Mouse (Mus musculus) megakaryocyte, adult 5-6 weeks (primary cell): ENCODE measurements around the gene Srsf9. TPM values are rescaled to one million over a fixed set of nuclear protein-coding genes. Genes with fewer than 3 reads are reported as not detected.
"Not testable (repeated sequence)": the region's sequence is repeated elsewhere in the genome, so short reads cannot be mapped to it uniquely, and the experiment has no call there.

ENCODE experiments used
- ATAC-seq: 2 replicates; pipeline ENCODE4 v1.8.0; 2016; ENCODE audit warnings: mild to moderate bottlenecking, inconsistent platforms; ENCODE audit not compliant: poor library complexity, severe bottlenecking
- total RNA-seq, 2 experiments: library from RNA; stranded (forward) in 1 of 2; stranded (reverse) in 1 of 2; fragments of 153-499, 151-499 nt in 1 of 2; fragments of 221-1000, 200-1000 nt in 1 of 2; gene quantifications; 2 replicates each; pipeline versions ENCODE4 v1.2.3 to v1.2.4; 2015 to 2017

Srsf9 gene
- total RNA-seq, 2 experiments from 2014 or later, result 98.4 to 126 TPM

DNA sequence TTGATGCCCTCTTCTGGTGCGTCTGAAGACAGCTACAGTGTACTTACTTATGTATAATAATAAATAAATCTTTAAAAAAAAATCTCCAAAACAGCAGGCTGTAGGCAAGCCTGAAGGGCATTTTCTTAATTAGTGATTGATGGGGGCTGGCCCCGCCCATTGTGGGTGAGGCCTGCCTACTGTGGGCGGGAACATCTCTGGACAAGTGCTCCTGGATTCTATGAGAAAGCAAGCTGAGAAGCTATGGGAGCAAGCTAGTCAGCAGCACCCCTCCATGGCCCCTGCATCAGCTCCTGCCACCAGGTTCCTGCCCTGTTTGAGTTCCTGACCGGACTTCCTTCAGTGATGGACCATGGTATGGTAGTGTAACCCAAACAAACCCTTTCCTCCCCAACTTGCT is 37.8 kb downstream of the Srsf9 start:
- no peak for ATAC-seq

DNA sequence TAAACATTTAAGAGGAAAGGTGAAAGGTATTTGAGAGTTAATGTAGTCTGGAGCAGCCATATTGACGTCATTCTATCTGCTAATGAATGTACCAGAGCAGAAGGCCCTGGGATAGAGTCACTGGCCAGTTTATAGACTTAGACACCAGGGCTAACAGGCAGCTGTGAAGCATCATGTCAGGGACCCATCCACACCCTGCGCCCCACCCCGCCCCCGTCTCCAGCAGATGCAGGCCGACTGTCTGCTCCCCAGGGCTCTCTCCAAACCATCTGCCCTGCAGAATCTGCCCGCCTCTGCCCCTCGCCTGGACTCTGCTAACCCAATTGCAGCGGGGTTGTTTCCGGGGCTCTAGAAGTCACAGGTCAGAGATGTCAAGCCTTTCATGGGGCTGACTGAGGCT is 44.8 kb downstream of the Srsf9 start:
- ATAC-seq, result no peak

DNA sequence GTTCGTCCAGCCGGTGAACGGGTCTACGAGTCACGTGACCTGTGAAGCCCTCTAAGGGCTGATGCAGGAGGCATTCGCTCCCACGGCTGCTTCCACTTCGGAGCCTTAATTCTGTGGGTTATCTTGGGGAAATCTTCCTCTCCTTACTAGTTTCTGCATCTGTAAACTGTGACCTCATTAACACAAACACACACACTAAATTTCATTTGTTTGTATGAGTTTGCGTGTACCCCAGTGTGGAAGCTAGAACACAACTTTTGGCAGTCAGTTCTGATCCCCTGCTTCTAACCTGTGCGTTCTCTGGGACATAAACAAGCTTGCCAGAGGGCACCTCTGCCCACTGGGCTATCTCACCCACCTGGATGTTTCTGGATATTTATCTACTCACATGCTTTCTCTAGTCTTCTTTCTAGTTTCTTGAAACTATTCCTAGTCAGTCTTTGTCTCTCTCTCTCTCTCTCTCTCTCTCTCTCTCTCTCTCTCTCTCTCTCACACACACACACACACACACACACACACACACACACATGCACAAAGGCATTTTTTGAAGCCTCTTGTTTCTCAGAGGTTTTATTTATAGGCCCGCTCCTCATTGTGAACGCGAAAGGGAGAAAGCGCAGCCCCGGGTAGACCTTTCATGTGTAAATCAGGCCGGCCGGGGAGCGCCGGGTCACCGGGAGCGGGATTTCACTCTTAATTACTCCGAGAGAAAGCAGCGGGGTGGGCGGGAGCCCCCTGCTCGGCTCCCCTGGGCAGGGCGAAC is 46.6 kb downstream of the Srsf9 start:
- ATAC-seq, result no peak

DNA sequence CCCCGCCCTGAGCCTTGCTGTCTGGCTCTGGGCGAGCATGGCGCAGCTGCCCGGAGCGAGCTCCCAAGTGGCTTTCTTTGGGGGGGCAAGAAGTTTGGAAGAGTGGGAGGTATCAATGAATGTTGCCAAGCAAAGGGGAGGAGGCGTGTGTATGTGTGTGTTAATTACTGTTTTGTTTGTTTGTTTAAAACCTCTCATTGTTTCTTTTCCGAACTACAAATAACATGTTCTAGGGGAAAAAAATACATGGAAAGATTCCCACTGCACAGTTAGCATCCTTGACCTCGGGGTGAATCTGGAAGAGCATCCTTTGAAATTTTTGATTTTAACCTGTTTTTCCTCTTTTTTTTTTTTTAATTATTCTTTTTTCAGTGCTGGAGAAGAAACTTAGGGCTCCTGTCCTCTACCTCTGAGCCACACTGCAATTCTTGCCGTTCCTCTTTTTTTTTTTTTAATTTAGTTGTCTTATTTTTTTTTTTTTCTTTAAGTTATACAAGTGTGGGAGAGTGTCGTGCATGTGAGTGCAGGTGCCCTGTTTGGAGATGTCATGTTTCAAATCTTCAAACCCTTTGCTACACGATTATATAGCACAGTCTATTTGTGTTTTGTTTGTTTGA is 47.3 kb downstream of the Srsf9 start:
- ATAC-seq, result no peak

DNA sequence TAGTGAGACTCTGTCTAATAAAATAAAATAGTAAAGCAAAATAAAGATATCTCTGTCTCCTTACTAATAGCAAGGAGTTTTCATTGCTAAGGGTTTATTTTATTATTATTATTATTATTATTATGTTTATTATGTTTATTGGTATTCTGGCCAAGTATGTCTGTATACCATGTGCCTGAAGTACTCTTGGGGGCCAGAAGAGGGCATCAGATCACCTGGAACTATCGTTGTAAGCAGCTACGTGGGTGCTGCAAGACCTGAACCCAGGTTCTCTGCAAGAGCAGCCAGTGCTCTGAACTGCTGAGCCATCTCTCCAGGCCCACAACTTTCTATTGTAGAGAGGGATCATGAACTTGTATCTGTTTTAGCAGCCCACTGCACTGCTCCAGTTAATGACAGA is 48.5 kb downstream of the Srsf9 start:
- no peak for ATAC-seq

DNA sequence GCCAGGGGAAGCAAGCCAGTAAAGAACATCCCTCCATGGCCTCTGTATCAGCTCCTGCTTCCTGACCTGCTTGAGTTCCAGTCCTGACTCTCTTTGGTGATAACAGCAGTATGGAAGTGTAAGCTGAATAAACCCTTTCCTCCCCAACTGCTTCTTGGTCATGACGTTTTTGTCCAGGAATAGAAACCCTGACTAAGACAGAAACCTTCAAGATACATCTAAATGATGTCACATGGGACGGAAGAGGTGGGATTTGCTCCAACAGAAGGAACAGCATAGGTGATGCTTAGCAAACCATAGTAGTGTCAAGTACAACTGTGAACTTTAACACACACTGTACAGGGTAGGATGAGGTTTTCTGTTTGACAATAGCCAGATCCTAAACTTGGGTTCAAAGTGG is 51.9 kb downstream of the Srsf9 start:
- ATAC-seq, result not testable (repeated sequence)

Other genes with a start within 250 kb of the Srsf9 start
- gene Gm10401, start 228.9 kb upstream of the Srsf9 start, total RNA-seq (2015), result not detected in 2 replicates
- gene Gm10401, start 228.9 kb upstream of the Srsf9 start, total RNA-seq (2017), result not detected in 2 replicates
- 13.5 and 15.2 TPM in 2 replicates for gene Acads, start 207.8 kb upstream of the Srsf9 start, total RNA-seq (2015)
- gene Acads, start 207.8 kb upstream of the Srsf9 start, total RNA-seq (2017), result 13.0 and 17.4 TPM in 2 replicates
- gene Unc119b, start 192.2 kb upstream of the Srsf9 start, total RNA-seq (2015), result 12.5 and 14.0 TPM in 2 replicates
- 13.3 and 19.9 TPM in 2 replicates for gene Unc119b, start 192.2 kb upstream of the Srsf9 start, total RNA-seq (2017)
- gene Mlec, start 169.0 kb upstream of the Srsf9 start, total RNA-seq (2015), result 76.4 and 97.7 TPM in 2 replicates
- 117 and 118 TPM in 2 replicates for gene Mlec, start 169.0 kb upstream of the Srsf9 start, total RNA-seq (2017)
- gene Cabp1, start 132.8 kb upstream of the Srsf9 start, total RNA-seq (2015), result not detected in 2 replicates
- not detected in 2 replicates for gene Cabp1, start 132.8 kb upstream of the Srsf9 start, total RNA-seq (2017)
- gene Pop5, start 91.3 kb upstream of the Srsf9 start, total RNA-seq (2015), result 61.7 and 74.6 TPM in 2 replicates
- 30.9 and 81.2 TPM in 2 replicates for gene Pop5, start 91.3 kb upstream of the Srsf9 start, total RNA-seq (2017)
- gene Rnf10, start 54.3 kb upstream of the Srsf9 start, total RNA-seq (2015), result 50.9 and 55.4 TPM in 2 replicates
- 55.9 and 78.3 TPM in 2 replicates for gene Rnf10, start 54.3 kb upstream of the Srsf9 start, total RNA-seq (2017)
- 8.7 and 10.9 TPM in 2 replicates for gene Coq5, start 47.5 kb upstream of the Srsf9 start, total RNA-seq (2015)
- 27.3 and 27.8 TPM in 2 replicates for gene Coq5, start 47.5 kb upstream of the Srsf9 start, total RNA-seq (2017)
- gene Dynll1, start 26.2 kb upstream of the Srsf9 start, total RNA-seq (2015), result 646 and 659 TPM in 2 replicates
- 318 and 344 TPM in 2 replicates for gene Dynll1, start 26.2 kb upstream of the Srsf9 start, total RNA-seq (2017)
- 66.3 and 69.0 TPM in 2 replicates for gene Gatc, start 14.0 kb downstream of the Srsf9 start, total RNA-seq (2015)
- 15.1 and 16.8 TPM in 2 replicates for gene Gatc, start 14.0 kb downstream of the Srsf9 start, total RNA-seq (2017)
- gene Triap1, start 14.0 kb downstream of the Srsf9 start, total RNA-seq (2015), result 41.0 and 52.0 TPM in 2 replicates
- gene Triap1, start 14.0 kb downstream of the Srsf9 start, total RNA-seq (2017), result 15.9 and 18.8 TPM in 2 replicates
- gene Cox6a1, start 21.8 kb downstream of the Srsf9 start, total RNA-seq (2015), result 321 and 340 TPM in 2 replicates
- gene Cox6a1, start 21.8 kb downstream of the Srsf9 start, total RNA-seq (2017), result 78.5 and 107 TPM in 2 replicates
- gene Msi1, start 102.4 kb downstream of the Srsf9 start, total RNA-seq (2015), result not detected in 2 replicates
- gene Msi1, start 102.4 kb downstream of the Srsf9 start, total RNA-seq (2017), result not detected in 2 replicates
- gene Pla2g1b, start 139.1 kb downstream of the Srsf9 start, total RNA-seq (2015), result not detected in 2 replicates
- not detected in 2 replicates for gene Pla2g1b, start 139.1 kb downstream of the Srsf9 start, total RNA-seq (2017)
- 3.6 and 5.4 TPM in 2 replicates for gene Sirt4, start 157.5 kb downstream of the Srsf9 start, total RNA-seq (2015)
- 2.0 and 3.3 TPM in 2 replicates for gene Sirt4, start 157.5 kb downstream of the Srsf9 start, total RNA-seq (2017)
- gene Pxn, start 179.5 kb downstream of the Srsf9 start, total RNA-seq (2015), result 81.3 and 93.8 TPM in 2 replicates
- gene Pxn, start 179.5 kb downstream of the Srsf9 start, total RNA-seq (2017), result 151 and 199 TPM in 2 replicates
- 1,875 and 2,228 TPM in 2 replicates for gene Rplp0, start 232.3 kb downstream of the Srsf9 start, total RNA-seq (2015)
- 1,202 and 1,250 TPM in 2 replicates for gene Rplp0, start 232.3 kb downstream of the Srsf9 start, total RNA-seq (2017)
- 9.0 and 9.2 TPM in 2 replicates for gene Gcn1l1, start 238.1 kb downstream of the Srsf9 start, total RNA-seq (2015)
- 13.2 and 13.4 TPM in 2 replicates for gene Gcn1l1, start 238.1 kb downstream of the Srsf9 start, total RNA-seq (2017)